Mouse (Mus musculus) kidney, adult 2 months (tissue): ENCODE measurements around the gene Fbxo47.

Experiments
- CTCF ChIP-seq: fragments of 200-500 bp; conservative IDR thresholded peaks from 2 replicates; pipeline ENCODE4 v1.5.1; 2011; ENCODE audit warnings: low read depth, mild to moderate bottlenecking, control low read depth, low read length, moderate library complexity, mixed read lengths; ENCODE audit not compliant: insufficient read depth, insufficient read length
- POLR2A ChIP-seq: fragments of 200-500 bp; IDR thresholded peaks from one replicate; pipeline ENCODE4 v1.6.1; 2011; ENCODE audit warnings: low read depth, low read length, control low read depth

DNA sequence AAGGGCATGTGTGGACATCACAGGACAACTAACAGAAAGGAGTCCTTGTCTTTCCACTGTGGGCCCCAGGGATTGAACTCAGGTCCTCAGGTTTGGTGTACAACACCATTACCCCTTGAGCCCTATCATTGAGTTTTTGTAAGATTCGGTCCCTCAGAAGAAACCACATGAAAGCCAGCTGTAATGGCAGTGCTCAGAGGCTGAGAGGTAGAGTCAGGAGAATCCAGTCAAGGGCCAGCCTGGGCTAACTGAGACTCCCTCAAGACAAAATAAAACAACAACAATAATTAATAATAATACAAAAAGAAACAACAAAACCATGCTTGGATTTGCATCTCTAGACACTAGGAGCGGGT lies 43.8 kb downstream of the Fbxo47 start:
- no peak for TF ChIP-seq CTCF
- TF ChIP-seq POLR2A, result no peak
